Mouse (Mus musculus) urinary bladder, adult 2 months (tissue): Measurements from ENCODE around the gene Stau1. TPM values are rescaled to one million over a fixed set of nuclear protein-coding genes. Genes with fewer than 3 reads are reported as not detected.

Experiments used
- DNase-seq: peaks from one replicate; pipeline ENCODE4 v3.0.0; 2022; ENCODE audit warnings: low spot score
- polyA plus RNA-seq: library from polyadenylated mRNA; depleted of rRNA; stranded (reverse); fragments of >200 nt; gene quantifications from 2 replicates; pipeline ENCODE4 v1.2.3, GENCODE M21; 2012; rRNA removed

Gene Stau1
- polyA plus RNA-seq, 1 experiment = 45.0 TPM

DNA sequence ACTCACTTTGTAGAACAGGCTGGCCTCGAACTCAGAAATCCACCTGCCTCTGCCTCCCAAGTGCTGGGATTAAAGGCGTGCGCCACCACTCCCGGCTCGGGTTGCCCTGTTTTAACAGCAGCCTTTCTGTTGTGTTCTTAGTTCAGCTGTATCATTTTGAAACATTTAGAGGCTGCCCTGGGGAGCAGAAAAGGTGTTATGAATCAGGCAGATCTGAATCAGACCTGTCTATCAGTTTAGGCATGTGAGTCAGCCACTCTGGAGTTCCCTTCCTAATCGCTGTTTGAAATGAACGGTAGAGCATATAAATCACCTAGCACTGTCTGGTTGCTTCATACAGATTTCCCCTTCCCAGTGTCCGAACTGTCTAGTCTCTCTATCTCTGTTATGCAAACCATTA lies 85.6 kb downstream of the Stau1 start:
- DNase-seq = no peak

DNA sequence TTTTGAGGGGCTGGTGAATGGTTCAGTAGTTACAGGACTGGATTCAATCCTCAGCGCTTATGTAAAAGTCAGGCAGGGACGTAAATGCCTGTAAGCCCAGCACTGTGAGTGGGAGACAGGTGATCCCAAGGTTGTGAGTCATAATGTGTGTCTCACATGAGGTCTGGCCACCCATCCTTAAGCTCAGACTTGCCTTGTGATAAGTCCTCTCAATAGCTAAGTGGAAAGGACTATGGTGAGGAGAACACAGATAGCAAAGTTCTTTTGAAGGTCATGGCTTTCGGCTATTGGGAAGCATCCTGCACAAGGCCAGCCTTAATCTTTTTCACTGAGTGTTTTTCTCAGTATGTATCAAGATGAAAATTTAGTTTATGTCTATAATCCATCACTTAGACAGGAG lies 86.4 kb downstream of the Stau1 start:
- DNase-seq = no peak

DNA sequence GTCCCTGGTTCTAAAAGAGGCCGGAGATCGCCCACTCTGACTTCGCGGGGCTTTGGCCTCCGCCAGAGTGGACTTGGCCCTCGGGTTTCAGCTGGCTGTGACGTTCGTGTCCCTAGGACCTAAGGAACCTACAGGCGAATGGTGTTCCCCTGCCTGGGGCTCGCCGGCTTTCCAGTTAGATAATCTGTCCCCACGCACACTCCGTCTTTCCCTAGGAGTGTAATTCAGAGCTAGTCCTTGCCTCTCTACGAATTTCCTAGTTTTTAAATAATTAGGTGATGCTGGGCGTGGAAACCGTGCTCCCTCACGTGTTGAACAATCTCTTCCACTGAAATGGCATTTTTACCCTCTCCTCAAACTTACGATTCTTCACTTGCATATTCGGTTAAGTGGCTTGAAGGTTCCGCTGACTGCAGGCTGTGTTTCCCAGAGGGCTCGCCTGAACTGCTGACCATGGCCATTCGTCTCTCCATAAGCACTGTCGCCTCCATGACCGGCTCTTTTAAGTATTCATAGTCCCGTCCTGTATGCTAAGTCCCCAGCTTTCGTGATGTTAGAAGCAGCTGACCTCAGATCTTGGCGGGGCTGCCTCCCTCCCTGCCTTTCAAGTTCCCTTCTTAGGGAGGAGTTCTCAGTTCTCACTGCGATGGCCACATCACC lies 89.4 kb downstream of the Stau1 start:
- DNase-seq = no peak

DNA sequence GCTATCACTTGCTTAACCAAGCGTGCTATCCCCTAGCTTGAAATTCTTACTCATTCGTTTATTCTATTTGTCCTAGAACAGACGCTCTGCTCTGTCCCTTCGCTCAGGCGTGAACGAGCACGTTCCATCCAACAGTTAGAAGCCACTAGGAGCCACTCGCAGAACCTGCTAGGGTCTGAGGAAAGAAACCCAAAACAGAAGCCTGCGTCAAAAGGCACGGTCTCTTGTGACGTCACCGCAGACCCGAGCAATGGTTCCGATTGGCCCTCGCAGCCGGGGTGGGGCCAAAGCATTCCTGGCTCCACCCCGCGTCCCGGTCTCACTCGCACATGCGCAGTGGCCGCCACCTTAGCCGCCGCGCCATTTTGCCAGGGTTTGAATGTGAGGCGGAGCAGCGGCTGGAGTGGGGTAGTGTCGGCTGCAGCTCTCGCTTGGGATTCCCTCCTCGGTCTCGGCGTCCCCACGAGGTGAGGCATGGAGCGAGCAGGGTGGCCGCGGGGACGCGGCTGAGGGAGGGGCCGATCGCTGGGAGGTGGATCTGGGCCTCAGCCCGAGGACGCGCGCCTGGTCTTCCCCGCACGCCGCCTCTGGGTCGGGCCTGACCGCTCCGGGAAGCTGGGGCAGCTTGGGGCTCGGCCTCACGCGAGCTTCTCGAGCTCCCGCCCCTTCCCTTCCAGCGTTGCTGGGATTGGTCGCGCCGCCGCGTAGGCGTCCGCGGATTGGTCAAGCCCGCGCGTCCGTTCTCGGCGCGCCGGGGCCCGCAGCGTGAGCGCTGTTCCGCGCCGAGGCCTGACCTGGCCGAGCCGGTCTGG lies 90.2 kb downstream of the Stau1 start, which contains the start of gene Cse1l:
Gene Cse1l (plus strand): TSS at position 330 of the 812 bp plus-strand sequence.
- DNase-seq = peak; percentile 99

DNA sequence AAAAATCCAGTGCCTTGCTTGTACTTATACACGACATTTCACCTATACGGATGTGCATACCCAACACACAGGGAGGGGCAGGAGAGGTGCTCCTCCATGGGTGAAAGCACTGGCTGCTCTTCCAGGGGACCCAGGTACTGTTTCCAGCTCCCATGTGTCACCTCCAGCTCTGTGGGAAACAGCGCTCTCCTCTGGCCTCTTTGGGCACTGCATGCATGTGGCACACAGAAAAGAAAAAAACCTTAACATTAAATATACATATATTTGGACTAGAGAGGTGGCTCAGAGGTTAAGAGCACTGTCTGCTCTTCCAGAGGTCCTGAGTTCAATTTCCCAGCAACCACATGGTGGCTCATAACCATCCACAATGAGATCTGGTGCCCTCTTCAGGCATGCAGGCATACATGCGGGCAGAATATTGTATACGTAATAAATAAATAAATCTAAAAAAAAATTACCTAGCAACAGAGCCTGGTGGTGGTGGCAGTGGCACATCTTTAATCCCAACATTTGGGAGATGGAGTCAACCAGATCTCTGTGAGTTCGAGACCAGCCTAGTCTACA lies 92.3 kb downstream of the Stau1 start:
- DNase-seq = no peak

DNA sequence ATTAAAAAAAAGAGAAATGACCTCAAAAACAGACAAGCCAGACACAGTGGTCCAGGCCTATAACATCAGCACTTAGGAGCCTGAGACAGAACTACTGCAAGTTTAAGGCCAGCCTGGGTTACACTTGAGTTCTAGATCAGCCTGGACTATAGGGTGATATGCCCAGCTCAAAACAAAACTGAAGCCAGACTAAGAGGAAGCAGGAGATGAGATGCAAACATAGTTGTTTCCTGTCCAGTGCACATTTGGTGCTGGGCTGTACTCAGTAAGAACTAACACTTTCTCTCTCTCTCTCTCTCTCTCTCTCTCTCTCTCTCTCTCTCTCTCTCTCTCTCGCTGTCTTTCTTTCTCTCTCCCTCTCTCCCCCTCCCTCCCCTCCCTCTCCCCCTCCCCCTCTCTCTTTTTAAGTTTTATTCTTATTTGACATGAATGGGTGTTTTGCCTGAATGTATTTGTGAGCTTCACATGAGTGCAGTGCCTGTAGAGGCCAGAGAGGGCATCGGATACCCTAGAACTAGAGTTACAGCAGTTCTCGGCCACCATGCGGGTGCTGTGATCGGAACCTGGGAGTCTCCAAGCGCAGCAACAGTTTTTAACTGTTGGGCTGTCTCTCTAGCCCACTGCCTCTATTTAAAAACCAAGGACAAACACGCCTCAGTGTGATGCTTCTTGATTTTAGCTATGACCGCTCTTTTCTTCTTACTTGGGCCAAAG lies 95.2 kb downstream of the Stau1 start:
- no peak for DNase-seq

DNA sequence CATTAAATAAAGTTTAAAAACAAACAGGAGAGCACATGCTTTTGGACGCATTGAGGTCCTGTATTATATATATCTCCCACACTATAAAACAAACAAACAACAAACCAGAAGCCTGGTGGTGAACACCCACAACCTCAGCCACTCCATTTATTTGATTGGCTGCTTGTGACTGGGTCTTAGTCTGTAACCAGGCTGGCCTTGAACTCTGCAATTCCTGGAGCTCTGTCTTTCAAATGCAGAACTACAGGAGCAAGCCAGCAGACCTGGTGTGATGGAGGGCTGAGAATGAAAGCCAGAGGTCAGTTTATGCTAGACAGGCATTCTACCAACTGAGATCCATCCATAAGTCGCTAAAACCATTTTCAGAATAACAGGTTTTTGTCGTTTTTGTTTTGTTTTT lies 96.4 kb downstream of the Stau1 start:
- DNase-seq = no peak

DNA sequence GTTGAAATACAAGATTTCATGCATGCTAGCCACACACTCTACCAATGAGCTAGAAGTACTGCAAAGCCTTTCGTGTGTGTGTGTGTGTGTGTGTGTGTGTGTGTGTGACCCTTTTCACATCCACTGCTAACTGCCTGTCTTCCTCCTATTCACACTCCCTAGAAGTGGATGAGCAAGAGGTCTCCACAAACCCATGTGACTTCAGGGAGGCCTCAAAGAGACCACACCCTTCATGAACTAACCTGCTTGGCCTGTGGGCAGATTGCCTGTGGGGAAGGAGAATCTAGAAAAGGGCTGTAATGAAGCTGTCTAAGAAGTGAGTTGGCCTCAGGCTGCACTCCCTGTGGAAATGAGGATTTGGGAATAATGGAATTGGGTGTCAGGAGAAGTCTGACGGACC lies 96.9 kb downstream of the Stau1 start:
- no peak for DNase-seq

Other genes with a start within 250 kb of the Stau1 start
- 4.6 and 5.1 TPM in 2 replicates for gene Trp53rkb, start 203.8 kb downstream of the Stau1 start, polyA plus RNA-seq
- gene Arfgef2, start 190.7 kb downstream of the Stau1 start, polyA plus RNA-seq = 10.4 and 11.6 TPM in 2 replicates
- 30.9 and 37.9 TPM in 2 replicates for gene Cse1l, start 90.3 kb downstream of the Stau1 start, polyA plus RNA-seq
- 25.1 and 26.1 TPM in 2 replicates for gene Ddx27, start 18.9 kb upstream of the Stau1 start, polyA plus RNA-seq
- 18.0 and 31.0 TPM in 2 replicates for gene Znfx1, start 66.7 kb upstream of the Stau1 start, polyA plus RNA-seq
- gene Kcnb1, start 193.9 kb upstream of the Stau1 start, polyA plus RNA-seq = 6.7 and 11.9 TPM in 2 replicates
- 98.4 and 106 TPM in 2 replicates for gene Ptgis, start 244.3 kb upstream of the Stau1 start, polyA plus RNA-seq